Mouse (Mus musculus) frontal cortex, postnatal 36 days (tissue): ENCODE data around the gene Gm340.

Source experiments
- DNase-seq, 2 experiments: peaks; one replicate each; pipeline ENCODE4 v3.0.0; 2022; ENCODE audit warnings: low spot score in 2 of 2

Gene Gm340

DNA sequence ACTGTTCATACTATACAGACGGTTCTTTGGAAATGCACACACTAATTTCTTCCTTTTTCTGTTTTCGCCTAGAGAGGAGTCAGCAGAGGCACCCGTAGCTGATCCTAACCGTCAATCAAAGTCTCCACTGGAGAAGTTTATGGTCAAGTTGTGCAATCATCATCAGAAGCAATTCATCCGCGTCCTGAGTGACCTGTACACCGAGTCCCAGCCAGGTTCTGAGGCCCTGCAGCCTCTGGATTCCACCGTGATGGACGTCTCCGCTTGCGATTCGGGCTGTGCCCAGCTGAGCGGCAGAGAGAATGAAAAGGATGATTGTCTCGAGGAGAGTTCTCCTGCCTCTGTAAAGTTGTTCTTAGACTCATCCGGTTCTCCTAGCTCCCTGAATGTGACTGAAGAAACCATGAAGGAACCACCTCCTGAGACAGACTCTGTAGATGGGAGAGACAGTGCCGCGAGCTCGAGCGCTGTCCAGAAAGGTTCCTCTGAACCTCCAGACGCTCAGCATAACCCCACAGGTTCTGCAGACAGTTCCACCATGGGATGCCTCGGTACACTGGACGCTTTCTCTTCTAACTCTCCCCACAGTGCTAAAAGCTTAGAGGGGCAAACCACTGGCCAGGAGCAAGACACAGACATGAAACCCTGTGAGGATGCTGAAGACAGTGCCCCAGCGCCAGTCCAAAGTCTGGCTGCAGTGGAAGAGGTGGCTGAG, at the start of gene Gm340:
Gene Gm340, plus strand, starts transcription at position 665 of the 715 bp plus-strand sequence.
- no peak for DNase-seq

DNA sequence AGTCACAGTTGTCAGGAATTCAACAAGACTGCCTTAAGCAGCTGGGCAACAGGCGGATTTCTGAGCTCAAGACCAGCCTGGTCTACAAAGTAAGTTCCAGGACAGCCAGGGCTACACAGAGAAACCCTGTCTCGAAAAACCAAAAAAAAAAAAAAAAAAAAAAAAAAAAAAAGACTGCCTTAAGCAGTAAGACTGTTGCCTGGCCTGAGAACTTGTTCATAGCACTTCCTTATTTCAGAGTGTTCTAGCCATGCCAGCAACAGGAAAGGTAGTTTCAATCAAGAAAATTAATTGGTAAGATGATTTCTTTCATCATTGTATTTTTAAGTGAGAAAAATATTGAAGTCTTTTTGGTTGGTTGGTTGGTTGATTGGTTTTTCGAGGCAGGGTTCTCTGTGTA, 48.1 kb upstream of the Gm340 start:
- no peak for DNase-seq

DNA sequence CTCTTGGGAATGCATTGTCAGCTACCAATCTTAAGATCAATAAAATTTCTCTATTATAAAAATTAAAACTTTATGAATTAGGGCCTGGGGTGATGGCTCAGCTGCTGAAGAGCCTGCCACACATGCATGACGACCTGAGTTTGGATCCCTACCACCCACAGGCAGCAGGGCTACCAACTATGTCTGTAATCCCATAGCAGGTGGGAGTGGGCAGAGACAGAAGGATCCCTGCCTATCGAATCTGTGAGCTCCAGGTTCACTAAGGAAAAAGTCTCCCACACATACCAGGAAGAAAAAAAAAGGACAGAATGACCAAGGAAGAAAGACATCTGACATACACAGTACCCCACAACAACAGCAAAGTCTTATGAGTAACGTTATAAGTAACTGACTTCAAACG, 25.2 kb upstream of the Gm340 start:
- no peak for DNase-seq

DNA sequence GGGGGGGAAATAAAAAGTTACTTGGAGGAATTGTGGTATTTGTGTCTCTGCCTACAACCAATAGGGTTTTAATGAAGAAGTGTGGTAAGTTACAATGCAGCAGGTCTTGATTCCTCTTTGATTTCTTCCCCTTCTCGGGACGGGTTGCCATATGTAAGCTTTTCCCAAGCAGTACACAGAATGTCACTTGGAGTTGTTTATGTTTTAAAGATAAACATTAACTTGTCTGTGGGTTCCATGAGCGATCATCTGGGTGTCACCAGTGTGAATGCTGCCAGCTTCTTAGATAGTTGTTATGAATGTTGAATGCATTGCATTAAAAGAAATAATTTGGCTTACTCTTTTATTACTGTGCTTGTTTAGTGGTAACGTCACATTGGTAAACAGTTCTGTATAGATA, 24.7 kb upstream of the Gm340 start:
- no peak for DNase-seq

DNA sequence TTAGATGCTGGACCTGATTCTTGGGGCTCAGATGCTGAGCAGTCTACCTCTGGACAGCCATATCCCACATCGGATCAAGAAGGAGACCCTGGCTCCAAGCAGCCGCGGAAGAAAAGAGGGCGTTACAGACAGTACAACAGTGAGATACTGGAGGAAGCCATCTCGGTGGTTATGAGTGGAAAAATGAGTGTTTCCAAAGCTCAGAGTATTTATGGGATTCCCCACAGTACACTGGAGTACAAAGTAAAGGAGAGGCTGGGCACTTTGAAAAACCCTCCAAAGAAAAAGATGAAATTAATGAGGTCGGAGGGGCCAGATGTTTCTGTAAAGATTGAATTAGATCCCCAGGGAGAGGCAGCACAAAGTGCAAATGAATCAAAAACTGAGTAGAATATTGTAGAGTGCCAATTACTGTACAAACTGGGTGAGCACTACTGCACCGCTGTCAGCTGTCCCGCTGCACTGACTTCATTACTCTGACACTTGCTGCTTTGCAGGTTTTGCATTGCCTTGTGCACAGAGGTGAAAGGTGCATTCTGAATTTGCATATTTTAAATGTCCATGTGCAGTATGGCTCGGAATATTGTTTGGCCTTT, 23.2 kb upstream of the Gm340 start:
- no peak for DNase-seq

DNA sequence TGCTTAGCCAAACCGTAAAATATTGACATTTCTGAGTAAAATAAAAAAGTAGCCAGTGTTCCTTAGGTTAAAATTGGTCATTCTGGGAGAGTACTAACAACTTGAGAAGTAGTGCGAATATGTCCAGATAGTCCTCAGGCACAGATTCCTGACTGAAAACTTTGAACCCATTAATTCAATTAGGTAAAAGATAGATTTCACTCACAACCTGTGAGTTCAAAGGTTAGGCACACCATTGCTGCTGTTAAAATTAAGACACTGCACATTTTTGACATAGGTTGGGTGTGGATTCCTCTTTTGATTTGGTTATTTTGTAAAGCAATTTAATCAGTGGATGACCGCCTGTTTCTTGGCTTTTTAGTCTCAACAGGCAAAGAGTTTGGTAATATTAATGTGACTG, 21.3 kb upstream of the Gm340 start:
- no peak for DNase-seq

DNA sequence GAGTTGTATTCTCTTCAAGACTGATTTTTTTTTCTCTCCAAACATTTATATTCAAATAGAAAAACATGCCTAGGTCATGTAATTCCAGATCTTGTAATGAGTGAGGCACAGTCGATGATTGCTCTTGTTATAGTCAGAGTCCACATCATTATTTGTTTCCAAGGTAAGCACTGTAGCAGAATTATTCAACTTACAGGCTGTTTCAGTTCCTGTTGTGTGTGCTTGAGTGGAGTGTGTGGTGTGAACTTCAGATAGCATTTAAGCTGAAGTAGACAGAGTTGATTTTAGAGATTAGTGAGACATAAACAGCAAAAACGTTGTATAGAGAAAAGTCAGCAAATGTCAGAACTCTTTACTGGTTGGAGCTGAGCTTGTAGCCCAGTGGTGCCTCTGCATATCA, 13.4 kb upstream of the Gm340 start:
- DNase-seq: no peak

DNA sequence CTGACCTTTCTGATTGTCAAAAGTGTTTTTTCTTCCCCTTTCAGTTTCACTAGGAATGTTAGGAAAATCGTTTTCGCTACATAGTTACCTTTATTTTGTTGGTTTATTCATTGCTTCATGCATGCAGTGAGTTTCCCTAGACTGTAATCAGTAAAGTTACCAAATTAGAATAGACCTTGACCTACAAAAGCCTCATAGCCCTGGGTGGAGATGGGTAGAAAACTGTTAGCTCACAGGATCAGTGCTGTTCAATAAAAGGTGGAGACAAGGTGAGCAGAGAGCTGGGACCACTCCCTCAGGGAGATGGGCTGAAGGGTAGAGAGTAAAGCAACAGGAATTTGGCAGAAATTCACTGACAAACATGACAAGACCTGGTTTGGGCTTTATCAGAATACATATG, 8.5 kb upstream of the Gm340 start:
- DNase-seq: no peak

DNA sequence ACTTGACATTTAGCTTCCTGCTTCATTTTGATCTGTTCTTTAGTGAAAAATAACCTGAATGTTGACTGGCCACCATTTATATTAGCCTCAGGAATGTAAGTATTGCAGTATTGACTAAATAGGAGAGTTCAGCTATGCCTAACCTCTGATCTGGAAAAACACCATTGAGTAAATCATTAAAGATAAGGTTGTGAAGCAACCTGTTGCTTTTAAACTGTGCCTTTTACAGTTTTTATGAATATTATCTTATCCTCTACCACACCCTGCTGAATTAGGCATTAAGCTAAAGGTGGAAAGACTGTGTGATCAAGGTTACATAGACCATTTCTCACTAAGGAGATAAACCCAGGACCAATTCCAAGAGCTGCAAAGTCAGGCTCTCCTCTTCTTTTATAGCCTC, 4.6 kb upstream of the Gm340 start:
- DNase-seq: no peak

DNA sequence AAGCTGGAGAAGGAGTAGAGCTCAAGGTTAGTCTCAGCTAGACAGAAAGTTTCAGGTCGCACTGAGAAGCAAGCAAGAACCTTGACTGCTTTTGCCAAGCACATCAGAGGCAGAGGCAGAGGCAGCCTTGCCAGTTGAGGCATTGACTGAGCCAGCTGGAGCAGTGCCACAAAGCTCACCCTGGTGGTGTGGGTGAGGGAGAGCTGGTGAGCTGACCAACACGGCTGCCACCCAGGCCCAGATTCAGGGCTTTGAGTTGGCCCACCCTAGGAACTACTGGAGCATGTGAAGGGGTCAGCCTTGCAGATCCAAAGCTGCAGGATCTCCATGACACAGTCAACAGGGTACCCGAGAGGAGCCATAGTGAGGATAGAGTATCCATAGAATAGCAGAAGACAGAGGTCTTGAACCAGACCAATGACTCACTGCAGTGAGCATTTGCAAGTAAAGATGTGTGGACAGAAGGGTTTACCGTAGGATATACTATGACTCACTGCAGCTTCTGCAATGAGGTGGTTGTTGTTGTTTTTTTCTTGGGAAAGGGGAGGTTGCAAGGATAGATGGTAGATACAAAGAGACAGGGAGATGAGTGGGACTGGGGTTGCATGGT, 2.8 kb upstream of the Gm340 start:
- no peak for DNase-seq

DNA sequence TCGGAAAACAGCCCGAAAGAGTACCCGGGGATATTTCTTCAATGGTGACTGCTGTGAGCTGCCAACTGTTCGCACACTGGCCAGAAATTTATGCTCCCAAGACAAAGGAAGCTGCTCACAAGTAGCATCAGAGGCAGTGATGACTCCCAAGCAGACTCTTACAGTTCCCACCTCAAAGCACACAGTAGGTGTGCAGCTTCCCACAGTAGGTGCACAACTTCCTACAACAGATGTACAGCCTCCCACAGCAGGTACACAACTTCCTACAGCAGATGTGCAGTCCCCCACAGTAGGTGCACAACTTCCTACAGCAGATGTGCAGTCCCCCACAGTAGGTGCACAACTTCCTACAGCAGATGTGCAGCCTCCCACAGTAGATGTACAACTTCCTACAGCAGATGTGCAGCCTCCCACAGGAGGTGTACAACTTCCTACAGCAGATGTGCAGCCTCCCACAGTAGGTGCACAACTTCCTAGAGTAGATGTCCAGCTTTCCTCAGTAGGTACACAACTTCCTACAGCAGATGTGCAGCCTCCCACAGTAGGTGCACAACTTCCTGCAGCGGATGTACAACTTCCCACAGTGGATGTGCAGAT, 846 bp downstream of the Gm340 start:
- DNase-seq: no peak

DNA sequence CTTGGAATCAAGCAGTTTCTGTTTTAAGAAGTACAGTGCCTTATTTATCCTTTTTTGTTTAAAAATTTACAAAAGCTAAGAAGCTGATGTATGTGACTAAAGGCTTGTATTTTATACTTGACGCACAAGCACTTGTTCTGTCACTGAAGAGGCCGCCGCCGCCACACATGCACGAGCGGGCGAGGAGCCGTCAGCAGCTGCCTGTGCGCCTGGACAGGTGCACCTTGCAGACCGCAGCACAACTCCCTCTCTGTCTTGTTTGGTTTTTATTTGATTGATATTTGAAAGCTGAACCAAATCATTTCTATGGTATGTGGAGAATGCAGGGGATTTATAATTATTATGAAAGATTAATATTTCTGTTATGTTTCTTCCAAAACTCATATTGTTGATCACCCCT, 4.6 kb downstream of the Gm340 start:
- no peak for DNase-seq

DNA sequence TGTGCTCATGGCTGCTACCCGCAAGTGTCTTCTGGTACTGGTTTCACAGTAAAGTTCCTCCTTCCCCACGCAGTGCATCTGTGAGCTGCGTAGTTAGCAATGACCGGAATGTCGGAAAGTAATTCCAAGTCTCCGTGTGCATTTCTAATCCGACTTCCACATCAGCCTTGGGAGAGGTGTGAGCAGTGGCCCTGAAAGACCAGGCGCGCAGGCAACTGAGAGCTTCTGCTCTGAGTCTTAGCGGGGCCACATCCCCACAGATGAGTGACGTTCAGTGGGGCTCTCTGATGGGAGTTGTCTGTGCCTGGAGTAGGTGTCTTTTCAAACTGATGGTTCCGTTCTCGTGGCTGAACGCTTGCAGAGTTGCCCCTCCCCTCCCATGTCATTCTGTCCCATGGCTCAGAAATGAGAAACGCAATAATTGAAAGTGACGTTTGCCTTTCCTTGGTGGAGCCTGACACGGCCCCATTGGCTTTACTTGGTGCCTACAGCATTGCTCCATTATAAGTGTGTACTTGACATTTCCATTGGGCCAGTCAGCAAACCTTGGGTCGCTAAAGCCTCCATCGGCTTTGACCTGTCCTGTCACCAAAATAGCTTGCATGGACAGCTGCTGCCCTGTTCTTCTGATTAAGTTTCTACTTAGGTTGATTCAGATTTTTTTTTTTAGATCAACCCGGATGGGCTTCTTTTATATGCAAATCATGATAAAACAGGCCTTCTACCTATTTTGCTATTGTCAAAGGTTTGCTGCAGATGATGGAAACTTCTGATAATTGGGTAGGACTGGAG, 5.5 kb downstream of the Gm340 start:
- no peak for DNase-seq

DNA sequence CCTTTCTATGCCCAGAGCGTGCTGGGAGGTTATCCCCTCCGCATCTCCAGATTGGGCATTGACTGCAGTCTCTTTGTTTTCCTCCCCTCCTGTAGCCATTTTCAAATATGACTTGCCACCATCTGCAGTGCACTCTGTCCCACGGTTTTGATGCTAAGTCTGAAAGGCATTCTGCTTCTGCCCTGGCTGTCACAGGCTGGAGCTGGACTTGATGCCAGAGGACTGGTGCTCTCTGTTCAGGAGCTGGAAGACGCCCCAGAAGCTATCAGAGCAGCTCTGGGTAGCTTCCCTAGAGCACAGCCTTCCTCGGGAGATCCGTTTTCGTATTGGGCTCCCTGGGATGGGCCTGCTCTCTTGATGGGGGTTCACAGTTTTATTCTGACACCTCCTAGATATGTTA, 6.9 kb downstream of the Gm340 start:
- DNase-seq: no peak

DNA sequence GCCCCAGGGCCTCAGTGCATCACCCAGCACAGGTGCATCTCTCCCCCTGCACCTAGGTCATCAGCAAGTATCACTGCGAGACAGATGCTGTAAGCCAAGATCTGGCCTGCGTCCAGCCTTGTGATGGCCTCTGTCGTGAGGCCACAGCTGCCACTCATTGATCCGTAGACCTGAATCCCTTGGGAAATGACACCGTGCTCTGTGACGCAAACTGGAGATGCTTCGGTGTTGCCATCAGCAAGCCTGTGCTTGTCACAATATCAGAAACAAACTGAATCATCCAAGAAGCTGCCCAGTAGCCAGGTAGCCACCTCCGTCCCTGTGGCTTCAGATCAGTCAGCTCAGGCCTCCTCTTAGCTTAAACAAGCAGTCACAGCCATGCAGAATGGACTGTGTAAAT, 7.5 kb downstream of the Gm340 start:
- no peak for DNase-seq

DNA sequence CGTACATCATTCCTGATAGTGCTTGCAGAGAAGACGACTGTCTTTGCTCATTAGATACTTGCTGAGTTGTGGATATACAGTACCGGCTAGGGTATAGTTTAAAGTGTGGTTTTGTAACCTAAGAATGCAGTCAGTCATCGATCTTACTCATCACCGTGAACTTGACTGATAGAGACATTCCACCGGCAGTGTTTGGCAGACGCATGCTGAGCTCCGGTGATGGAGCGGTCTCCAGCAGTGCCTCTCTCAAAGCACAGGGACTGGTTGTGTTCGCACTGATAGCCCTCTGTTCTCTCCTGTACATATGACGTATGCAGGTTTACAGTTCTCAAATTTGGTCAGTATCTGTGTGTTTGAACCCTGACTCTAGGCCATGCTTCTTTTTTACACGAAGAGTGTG, 9.6 kb downstream of the Gm340 start:
- DNase-seq: no peak

DNA sequence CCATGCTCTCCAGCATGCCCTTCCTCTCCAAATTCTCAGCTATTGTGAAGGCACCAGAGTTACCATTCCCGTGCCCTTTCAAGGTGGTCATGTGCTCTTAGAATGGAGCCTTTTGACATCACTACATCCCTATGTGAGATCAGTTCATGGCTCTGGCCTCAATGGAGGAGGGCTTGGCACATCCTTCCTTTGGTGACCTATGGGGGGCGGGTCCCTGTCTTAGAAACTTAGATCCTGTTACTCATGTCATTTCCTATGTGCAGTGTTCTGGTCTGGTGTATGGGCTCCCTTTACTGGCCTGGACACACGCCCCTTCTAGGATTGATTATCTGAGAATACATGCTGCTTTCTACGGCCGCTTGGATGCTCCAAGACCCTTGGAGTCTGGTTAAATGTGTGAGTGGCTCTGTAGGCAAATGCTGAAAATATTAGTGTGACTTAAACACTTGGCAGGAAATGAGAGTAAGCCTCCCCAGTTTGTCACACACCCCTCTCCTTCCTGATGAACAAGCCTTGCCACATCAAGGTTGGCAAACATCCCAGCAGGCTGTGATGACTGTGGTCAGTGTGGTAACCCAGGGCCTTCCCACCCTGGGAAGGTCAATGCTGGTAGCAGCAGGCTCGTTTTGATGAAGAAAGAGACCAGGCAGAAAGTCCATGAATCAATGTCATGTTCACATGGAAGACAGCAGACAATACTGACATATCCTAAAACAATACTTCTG, 15.2 kb downstream of the Gm340 start:
- no peak for DNase-seq

DNA sequence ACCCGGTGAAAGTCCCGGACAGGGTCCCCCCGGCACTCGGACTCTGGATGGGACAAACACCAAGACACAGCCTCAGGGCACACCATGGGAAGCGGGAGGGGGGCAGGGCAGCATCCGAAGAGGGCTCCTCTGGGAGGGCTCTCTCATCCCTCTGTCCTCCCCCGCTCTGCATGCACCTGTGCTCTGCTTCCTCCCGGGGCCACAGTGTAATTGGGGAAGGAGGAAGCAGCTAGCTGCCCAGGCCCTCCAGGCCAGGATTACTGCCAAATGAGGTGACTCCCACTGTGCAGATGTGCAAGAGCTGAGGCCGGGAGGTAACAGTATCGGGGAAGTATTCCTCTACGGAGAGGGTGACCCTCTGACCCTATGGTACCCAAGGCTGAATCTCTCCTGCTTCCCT, 18.5 kb downstream of the Gm340 start:
- DNase-seq: no peak

DNA sequence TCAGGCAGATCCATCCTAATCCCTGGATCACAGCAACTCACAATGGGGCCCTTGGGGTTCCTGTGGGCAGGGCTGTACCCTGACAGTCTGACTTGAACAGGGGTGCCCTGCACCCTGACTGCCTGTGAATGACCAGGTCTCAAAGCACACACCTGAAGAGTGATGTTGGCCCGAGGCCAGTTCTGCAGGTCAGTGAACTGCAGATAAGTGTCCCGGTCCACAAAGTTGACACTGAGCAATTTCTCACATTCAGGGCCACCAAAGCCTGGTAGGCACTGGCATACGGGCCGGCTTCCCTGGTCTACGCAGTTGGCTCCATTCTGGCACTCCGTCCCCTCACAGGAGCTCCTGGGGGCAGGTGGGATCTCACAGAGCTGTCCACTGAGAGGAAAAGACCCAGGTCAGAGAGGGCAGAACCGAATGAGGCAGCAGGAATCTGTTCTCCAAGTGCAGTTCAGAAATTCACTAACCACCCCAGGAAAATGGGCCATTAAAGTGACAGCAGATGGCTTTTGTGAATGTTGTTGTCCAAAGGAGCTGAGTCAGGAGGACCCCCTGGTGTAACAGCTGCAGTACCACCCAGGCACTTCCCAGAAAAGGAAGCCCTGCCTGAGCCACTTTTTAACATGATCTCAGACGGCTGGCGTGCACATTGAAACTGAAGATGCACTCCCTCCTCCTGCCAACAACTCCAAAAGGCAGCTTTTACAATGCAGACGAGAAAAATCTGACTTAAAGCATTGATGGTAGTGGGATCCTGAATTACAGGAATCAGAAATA, 24.2 kb downstream of the Gm340 start:
- peak in 1 of 2 experiments; percentile 25 for DNase-seq

DNA sequence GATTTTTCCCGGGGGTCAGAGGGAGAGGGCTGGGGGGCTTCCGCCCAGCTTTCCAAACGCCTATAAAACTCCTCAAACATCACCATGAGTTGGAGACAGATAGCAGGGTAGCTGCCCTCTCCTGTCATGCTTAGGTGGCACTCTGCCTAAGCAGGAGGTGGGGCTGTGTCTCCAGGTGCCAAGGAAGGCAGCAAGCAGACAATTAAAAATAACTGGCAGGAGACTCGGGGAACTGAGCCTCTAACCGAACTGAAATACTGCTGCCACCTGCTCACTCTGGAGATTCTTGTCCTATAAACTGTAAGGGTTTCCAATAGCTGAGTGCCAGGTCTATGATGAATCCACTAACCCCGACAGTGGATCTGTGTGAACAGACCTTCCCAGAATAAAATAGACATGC, 29.5 kb downstream of the Gm340 start:
- DNase-seq: no peak
